Mouse (Mus musculus): ENCODE data around the gene Ogg1.

DNA sequence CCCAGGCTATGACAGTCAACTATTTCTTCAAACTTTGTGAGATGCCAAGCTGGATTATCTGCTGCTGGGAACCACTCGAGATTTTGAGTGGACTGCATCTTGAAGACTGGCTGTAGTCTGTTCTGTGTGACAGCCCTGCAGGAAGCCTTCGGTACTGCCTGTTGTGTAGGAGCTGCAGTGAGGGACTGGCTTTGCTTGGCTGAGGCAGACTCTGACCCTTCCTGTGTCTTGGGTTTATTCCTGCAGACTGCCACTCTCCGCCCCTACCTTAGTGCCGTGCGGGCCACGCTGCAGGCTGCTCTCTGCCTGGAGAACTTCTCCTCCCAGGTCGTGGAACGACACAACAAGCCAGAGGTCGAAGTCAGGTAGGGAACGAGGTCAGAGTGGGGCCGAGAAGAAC, 53.7 kb downstream of the Ogg1 start:
- TF ChIP-seq CTCF (IDR thresholded peaks at IDR 0.05; ENCODE audit: borderline replicate concordance, insufficient read depth, low read length) (no peak), POLR2A (IDR thresholded peaks at IDR 0.05; ENCODE audit: low read depth, low read length) (no peak)
